Mouse (Mus musculus) ovary, postnatal 10 days (tissue): Measurements from ENCODE around the gene Dlgap1.

Source experiments
- DNase-seq: peaks from one replicate; pipeline ENCODE4 v3.0.0; 2022; ENCODE audit warnings: low spot score

Gene Dlgap1

GRCm38 (mm10) chr17:70843252-70843651 is 874.4 kb downstream of the Dlgap1 start:
- DNase-seq, result no peak

GRCm38 (mm10) chr17:70844971-70845370 is 876.1 kb downstream of the Dlgap1 start:
- DNase-seq, result no peak

DNA sequence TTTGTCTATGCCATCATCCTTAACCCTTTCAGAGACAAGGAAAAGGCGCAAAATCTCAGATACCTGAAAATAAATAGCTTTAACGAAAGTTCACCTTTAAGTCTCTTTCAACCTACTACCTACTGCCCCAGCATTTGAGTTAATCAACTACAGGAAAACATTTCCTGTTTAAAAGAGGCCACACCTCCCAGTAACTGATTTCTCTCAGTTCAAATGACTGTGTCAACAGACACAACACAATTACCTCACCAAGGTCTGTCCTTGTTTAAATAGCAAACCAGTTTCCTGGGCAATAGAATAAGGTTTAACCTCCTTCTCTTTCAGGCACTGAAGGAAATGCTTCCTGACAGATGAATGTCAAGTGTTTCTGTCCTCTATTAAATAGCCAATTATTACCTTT is 876.7 kb downstream of the Dlgap1 start:
- DNase-seq, result no peak

- no peak for DNase-seq
Measured at GRCm38 (mm10) chr17:70846111-70846644, 877.3 kb downstream of the Dlgap1 start.

GRCm38 (mm10) chr17:70847086-70847485 is 878.2 kb downstream of the Dlgap1 start:
- DNase-seq, result no peak

DNA sequence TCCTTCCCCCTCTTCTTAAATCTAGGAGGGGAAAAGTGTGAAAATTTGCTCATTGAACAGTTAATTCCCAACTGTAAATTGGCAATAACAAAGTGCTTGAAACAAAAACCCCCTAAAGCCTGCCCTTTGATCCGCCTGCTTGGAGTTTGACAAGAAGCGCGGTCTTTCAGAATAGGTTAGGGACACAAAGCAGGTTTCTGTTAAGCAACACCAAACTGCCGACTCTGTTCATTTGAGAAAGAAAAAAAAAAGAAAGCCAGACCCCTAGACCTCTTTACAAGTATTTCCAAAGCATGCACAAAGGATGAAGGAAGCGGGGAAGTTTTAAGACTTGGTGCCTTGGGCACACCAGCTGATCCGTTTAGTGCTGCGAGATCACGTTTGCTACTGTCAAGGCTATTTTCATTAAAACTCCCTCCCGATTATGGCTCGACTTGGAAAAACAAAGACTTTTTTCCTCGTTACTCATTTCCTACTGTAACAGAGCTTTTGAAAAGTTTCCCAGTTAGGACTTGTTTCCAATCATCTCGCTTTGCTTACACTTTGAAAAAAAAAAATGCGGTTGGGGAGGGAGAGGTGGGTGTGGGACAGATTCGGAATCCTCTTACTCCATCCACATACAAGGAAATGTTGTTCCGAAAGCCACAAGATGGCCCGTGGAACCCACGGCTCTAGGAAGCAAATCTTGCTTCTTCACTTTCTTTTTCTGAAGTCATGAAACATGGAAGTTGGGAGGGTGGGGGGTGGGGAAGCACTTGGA is 879.1 kb downstream of the Dlgap1 start:
- no peak for DNase-seq

DNA sequence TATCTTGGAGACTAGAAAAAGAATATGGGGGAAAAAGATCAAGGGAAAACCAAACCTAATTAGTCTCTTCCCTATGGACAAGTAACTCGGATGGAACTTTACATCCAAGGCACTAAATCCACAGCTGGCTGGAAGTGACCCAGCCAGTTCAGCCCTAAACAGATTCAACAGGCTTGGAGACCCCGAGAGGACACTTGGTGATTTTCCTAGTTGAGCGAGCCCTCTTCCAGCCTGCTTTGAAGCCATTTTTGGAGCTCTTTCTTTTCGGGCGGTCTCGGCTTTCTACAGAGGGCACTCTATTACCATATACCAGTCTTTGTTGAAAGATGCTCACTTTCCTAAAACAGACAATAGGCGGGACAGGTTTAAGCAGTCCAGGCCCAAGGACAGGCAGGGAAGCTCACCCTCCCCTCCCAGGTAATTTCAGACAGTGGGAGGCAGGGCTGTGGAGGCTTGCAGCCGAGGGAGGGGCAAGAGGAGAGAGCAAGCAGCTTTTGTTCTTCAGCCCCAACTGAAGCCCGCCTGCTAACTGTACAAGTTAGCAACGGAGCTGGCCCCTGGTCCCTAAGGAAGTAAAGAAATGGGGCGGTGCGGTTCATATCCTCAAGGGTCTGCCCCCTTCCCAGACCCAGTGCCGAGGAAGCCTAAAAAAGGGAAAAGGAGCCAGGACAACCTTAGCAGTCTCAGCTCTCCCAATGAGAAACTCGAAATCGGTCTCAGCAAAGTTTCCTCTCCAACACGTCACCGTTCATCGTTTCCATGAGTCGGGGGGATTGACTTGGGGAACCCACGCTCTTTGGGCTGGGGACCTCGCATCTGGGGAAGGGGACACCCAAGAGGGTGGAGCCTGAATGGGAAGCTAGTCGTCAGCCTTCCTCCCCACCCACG is 879.9 kb downstream of the Dlgap1 start:
- DNase-seq, result no peak

- peak; percentile 83 for DNase-seq
Measured at GRCm38 (mm10) chr17:70849399-70850232, 880.7 kb downstream of the Dlgap1 start.

GRCm38 (mm10) chr17:70850233-70850995 is 881.5 kb downstream of the Dlgap1 start:
- DNase-seq, result no peak

- peak; percentile 72 for DNase-seq
Measured at GRCm38 (mm10) chr17:70850996-70851991, 882.4 kb downstream of the Dlgap1 start.

GRCm38 (mm10) chr17:70852011-70852685 is 883.3 kb downstream of the Dlgap1 start:
- no peak for DNase-seq

- peak; percentile 63 for DNase-seq
Measured at GRCm38 (mm10) chr17:70852686-70853386, 884.0 kb downstream of the Dlgap1 start.

GRCm38 (mm10) chr17:70853436-70853905 is 884.6 kb downstream of the Dlgap1 start, which contains the start of gene Tgif1:
Gene Tgif1, minus strand, starts transcription at chr17:70853546.
- no peak for DNase-seq

DNA sequence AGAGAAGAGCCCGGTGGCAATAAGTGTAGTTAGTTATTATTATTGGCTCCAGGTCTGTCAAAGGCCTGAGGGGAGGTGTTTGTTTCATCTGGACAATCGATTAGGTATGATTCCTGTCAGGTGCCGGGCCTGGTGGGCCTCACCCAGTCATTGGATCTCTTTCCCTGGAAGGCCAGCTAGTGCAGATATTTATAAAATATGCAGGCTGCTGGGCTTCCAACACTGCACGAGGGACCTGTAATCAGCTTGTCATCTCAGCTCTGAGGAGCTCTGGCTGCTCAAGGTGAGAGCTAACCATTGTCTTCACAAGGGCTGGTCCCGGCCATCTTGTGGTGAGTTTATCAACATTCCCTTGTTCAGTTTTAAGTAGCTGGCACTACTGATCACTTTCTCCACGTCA is 885.1 kb downstream of the Dlgap1 start:
- DNase-seq, result no peak

- no peak for DNase-seq
Measured at GRCm38 (mm10) chr17:70856871-70857415, 888.1 kb downstream of the Dlgap1 start.

DNA sequence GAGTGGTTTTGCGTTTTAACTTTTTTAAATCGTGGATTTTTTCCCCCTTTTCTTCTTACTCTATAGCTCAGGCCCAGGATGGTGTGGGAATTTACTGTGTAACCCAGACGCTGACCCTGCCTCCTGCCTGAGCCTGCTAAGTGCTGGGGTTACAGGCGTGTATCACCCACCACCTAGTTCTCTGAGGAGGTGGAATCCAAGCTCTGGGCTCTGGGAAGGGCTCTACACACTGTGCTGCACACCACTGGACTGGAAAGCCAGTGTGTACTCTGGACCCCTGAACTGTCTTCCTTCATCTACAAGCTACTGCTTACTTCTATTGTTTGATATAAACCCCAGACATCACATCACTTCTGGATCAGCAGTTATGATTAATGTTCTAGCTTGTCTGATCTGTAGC is 889.9 kb downstream of the Dlgap1 start:
- no peak for DNase-seq

- DNase-seq, result no peak
Measured at GRCm38 (mm10) chr17:70864117-70864516, 895.2 kb downstream of the Dlgap1 start.

DNA sequence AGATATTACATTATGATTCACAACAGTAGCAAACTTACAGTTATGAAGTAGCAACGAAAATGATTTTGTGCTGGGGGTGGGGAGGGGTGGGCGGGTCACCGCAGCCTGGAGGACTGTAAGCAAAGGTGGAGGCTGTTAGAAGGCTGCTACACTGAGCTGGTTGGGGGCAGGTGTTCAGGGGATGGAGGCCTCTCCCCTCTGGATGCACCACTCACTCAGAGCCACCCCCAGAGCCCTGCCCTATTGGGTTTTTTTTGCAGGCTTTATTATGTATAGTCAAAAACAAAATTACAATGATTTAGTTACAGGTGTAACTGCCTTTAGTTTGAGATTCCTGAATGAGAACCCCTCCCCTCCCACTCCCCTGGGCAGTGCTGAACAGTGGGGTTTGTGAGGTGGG is 895.8 kb downstream of the Dlgap1 start:
- DNase-seq, result no peak
